Mouse (Mus musculus): Measurements from ENCODE around the gene Adgrb2. TPM values are rescaled to one million over a fixed set of nuclear protein-coding genes. Genes with fewer than 3 reads are reported as not detected.

Adgrb2 gene
- polyA plus RNA-seq, 1 experiment from 2014 or later, result 3.1 TPM

DNA sequence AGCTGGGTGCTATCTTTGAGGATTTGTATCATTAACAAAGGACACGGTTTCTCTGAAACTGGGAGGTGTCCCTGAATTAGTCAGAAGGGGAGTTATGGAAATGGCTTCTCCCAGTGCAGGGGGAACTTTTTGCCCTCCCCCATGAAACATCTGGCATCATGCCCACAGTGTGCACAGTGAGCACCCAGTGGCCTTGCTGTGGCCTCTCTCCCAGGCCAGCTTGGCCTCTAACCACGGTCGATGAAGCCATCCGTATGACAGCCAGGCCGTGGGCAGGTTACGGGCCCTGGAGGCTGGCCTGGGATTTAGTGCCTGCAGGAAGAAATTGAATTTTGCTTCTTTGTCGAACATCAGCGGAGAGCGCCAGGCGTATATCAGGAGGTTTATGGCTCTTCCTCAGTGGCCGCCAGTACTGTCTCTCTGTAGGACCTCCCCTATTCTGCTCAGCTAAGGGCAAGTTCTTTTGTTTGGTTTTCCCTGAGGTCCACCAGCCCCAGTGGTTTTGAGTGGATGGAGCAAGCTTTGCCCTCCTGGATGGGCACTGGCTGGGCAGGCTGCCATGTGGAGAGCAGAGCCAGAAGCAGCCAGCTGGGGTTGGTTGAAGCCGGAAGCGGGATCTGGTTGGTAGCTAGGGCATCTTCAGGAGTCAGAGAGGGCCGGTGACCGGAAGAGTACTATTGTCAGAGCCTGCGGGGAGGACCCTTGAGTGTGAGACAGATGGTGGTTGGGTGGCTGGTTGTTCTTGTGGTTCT, 9.4 kb downstream of the Adgrb2 start:
- 92% methylated on average over 16 of the region's 16 CpGs for WGBS

DNA sequence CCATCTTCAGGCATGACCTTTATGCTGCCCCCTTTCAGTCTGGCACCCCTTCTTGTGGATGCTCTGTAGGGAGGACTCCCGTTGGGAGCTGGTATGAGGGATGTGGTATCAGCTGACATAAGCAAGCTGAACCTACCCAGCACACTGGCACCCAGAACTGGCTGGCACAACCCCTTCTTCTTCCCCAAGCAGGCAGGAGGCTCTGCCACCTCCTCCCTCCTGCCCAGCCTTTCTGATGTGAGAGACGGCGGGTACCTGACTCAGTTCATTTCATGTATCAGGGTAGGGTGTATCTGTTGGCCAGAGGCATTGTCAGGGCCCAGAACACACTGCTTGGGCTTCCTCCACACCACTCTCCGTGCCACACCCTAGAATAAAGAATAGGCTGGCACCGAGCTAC, 10.1 kb downstream of the Adgrb2 start:
- peaks cover 18% of the 10 kb centered on the region for H3K36me3 ChIP-seq
- 87% methylated on average over 5 of the region's 5 CpGs for WGBS
- no peak overlapping the region for H3K27ac ChIP-seq
- peaks cover 58% of the 10 kb centered on the region for H3K27me3 ChIP-seq (ENCODE audit: insufficient read depth, poor library complexity, severe bottlenecking)
- DNase-seq (ENCODE audit: low spot score), result no peak
- H3K9me3 ChIP-seq, result no peaks in the 10 kb centered on the region
- H3K4me1 ChIP-seq (replicated peaks), result peaks cover 47% of the 10 kb centered on the region
- H3K4me3 ChIP-seq, result no peak overlapping the region

More for the DNA sequence above, 9.4 kb downstream of the Adgrb2 start:
- H3K4me1 ChIP-seq (replicated peaks), result peaks cover 48% of the 10 kb centered on the region
- H3K36me3 ChIP-seq, result peaks cover 18% of the 10 kb centered on the region
- DNase-seq (ENCODE audit: low spot score), result no peak
- H3K27me3 ChIP-seq (ENCODE audit: insufficient read depth, poor library complexity, severe bottlenecking), result peaks cover 58% of the 10 kb centered on the region
- H3K4me3 ChIP-seq, result no peak overlapping the region
- no peak overlapping the region for H3K27ac ChIP-seq
- H3K9me3 ChIP-seq, result no peaks in the 10 kb centered on the region

DNA sequence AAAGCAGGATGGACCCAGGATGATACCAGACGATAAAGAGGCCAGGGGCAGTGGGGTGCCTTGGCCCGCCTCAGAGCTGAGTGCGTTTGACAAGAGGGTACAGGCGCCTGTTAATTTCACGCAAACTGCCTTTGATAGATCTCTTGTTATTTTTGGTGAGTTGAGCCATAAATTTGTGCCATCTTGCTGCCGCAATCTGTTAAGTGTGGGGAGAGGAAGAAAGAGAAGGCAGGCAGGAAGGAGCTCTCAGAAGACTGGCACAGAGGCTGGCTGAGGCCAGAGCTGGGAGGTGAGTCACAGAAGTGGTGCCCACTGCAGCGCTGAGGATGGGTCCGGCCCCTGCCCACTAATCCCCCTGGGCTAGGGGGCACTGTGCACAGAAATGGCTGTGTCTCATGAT, 10.6 kb downstream of the Adgrb2 start:
- 87% methylated on average over 8 of the region's 8 CpGs for WGBS
- Histone ChIP-seq H3K27ac (no peak overlapping the region), H3K4me3 (no peak overlapping the region), H3K4me1 (replicated peaks) (peaks cover 44% of the 10 kb centered on the region), H3K9me3 (no peaks in the 10 kb centered on the region), H3K27me3 (ENCODE audit: insufficient read depth, poor library complexity, severe bottlenecking) (peaks cover 53% of the 10 kb centered on the region), H3K36me3 (peaks cover 18% of the 10 kb centered on the region)
- no peak for DNase-seq (ENCODE audit: low spot score)

DNA sequence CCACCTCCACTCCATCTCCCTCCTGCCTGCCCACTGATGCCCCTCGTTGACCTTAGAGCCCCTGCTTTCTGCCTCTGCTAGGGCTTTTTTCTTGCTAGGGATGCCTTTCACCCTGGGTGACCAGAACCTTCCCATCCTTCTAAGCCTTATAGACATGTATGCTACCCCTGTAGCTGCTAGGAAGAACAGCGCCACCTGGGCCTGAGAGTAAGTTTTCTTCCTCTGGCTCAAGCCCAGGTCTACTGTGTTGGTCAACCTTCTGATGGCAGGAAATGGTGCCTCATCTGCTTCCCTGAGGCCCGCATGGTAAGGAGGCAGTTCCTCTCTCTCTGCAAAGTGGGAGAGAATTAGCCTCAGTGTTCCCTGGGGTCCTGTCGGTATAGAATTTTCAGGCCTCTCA, 11.3 kb downstream of the Adgrb2 start:
- Histone ChIP-seq H3K4me3 (no peak overlapping the region), H3K9me3 (no peaks in the 10 kb centered on the region), H3K4me1 (replicated peaks) (peaks cover 45% of the 10 kb centered on the region), H3K27me3 (ENCODE audit: insufficient read depth, poor library complexity, severe bottlenecking) (peaks cover 49% of the 10 kb centered on the region), H3K27ac (no peak overlapping the region), H3K36me3 (peaks cover 18% of the 10 kb centered on the region)
- no peak for DNase-seq (ENCODE audit: low spot score)
- WGBS, result 74% methylated on average over 4 of the region's 4 CpGs

DNA sequence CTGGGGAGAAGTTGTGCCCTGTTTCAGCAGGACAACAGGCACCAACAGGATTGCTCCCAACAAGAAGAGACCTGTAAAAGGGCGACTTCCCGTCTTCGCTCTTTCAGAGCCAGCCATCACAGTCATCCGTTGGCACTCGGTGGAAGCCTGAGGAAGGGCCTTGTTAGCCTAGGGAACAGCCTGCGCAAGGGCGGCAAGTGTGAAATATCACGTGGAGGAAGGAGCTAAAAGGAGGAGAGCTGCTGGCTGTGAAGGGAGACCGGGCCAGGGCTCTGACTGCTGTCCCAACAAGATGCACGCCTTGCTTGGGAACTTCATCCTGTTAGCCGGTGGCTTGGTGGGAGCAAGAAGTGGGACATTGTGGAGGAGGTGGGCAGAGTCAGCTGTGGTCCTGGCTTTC, 13.5 kb downstream of the Adgrb2 start:
- no peak for DNase-seq (ENCODE audit: low spot score)
- Histone ChIP-seq H3K4me1 (replicated peaks) (peaks cover 45% of the 10 kb centered on the region), H3K9me3 (no peaks in the 10 kb centered on the region), H3K4me3 (no peak overlapping the region), H3K36me3 (peaks cover 5% of the 10 kb centered on the region), H3K27me3 (ENCODE audit: insufficient read depth, poor library complexity, severe bottlenecking) (peaks cover 43% of the 10 kb centered on the region), H3K27ac (no peak overlapping the region)
- 65% methylated on average over 11 of the region's 11 CpGs for WGBS

DNA sequence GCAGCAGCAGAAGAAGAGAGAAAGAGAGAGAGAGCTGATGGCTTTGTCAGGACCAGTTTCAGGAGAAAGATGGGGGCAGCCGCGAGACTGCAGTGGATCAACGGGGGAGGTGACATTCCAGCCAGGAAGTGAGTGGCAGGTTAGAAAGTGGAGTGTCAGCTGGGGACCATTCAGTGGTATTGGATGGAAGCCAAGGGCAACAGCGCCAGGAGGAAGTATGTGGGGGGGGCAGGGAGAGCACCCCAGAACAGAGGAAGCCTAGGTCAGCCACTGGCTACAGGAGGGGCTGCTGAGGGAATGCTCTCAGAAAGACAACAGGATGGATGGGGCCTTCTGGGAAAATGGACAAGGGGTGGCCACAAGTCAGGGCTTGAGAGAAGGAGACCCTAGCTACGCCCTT, 17.0 kb downstream of the Adgrb2 start:
- H3K9me3 ChIP-seq, result no peaks in the 10 kb centered on the region
- H3K36me3 ChIP-seq, result no peaks in the 10 kb centered on the region
- H3K4me3 ChIP-seq, result no peak overlapping the region
- peaks cover 33% of the 10 kb centered on the region for H3K27me3 ChIP-seq (ENCODE audit: insufficient read depth, poor library complexity, severe bottlenecking)
- no peak for DNase-seq (ENCODE audit: low spot score)
- 52% methylated on average over 5 of the region's 5 CpGs for WGBS
- H3K27ac ChIP-seq, result peak overlapping the region; percentile 50; the same call in 1 of the 2 replicates
- peaks cover 43% of the 10 kb centered on the region for H3K4me1 ChIP-seq (replicated peaks)

GRCm38 (mm10) chr4:130002157-130002556, 17.5 kb downstream of the Adgrb2 start:
- no peak overlapping the region for H3K4me3 ChIP-seq
- H3K27ac ChIP-seq, result peak overlapping the region; percentile 50; the same call in 1 of the 2 replicates
- H3K4me1 ChIP-seq (replicated peaks), result peaks cover 47% of the 10 kb centered on the region
- no peak for DNase-seq (ENCODE audit: low spot score)
- peaks cover 37% of the 10 kb centered on the region for H3K27me3 ChIP-seq (ENCODE audit: insufficient read depth, poor library complexity, severe bottlenecking)
- WGBS, result 82% methylated on average over 10 of the region's 10 CpGs
- H3K36me3 ChIP-seq, result no peaks in the 10 kb centered on the region
- no peaks in the 10 kb centered on the region for H3K9me3 ChIP-seq

DNA sequence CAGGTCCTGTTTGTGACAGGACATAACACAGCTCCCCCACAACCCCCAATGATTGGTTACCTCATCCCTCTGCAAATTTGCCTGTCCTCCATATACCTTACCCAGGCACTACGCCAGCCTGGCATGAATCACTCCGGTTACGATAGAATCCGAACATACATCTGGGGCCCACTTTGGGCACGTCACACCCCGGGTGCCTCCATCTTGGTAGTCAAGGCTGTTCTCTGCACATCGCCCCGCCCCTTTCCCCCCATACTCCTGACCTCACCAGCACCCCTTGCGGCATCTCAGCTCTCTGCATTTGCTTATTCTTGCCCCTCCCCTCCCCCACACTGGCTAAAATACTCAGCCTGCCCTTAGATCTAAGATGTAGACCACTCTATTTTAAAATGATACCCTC, 20.9 kb downstream of the Adgrb2 start:
- 54% methylated on average over 9 of the region's 9 CpGs for WGBS
- Histone ChIP-seq H3K4me1 (replicated peaks) (peaks cover 46% of the 10 kb centered on the region), H3K9me3 (no peaks in the 10 kb centered on the region), H3K36me3 (peaks cover 11% of the 10 kb centered on the region; the same call in 1 of the 2 replicates), H3K27me3 (ENCODE audit: insufficient read depth, poor library complexity, severe bottlenecking) (peaks cover 51% of the 10 kb centered on the region), H3K27ac (no peak overlapping the region; the same call in 1 of the 2 replicates), H3K4me3 (no peak overlapping the region)
- DNase-seq (ENCODE audit: low spot score), result no peak

- peak; percentile 49 for DNase-seq (ENCODE audit: low spot score)
- WGBS, result 13% methylated on average over 25 of the region's 25 CpGs
- H3K9me3 ChIP-seq, result no peaks in the 10 kb centered on the region
Observed at GRCm38 (mm10) chr4:130006533-130006932, 21.9 kb downstream of the Adgrb2 start.

DNA sequence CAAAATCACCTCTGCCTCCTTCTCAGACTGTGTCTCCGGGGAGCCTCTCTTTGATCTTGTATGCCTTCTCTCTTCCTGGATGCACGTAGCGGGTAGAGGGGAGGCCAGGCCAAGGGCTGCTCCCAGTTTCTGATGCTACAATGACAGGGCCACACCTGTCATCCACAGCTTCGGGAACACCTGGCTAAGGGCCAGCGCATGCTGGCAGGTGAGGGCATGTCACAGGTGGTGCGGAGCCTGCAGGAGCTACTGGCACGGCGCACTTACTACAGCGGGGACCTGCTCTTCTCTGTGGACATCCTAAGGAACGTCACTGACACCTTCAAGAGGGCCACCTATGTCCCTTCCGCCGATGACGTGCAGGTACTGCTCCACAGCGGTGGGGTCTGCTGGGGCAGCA, 24.4 kb downstream of the Adgrb2 start:
- DNase-seq (ENCODE audit: low spot score), result no peak
- peaks cover 41% of the 10 kb centered on the region for H3K4me1 ChIP-seq (replicated peaks)
- H3K36me3 ChIP-seq, result peaks cover 23% of the 10 kb centered on the region
- no peaks in the 10 kb centered on the region for H3K9me3 ChIP-seq
- H3K27ac ChIP-seq, result no peak overlapping the region
- no peak overlapping the region for H3K4me3 ChIP-seq
- peaks cover 65% of the 10 kb centered on the region for H3K27me3 ChIP-seq (ENCODE audit: insufficient read depth, poor library complexity, severe bottlenecking)
- 80% methylated on average over 14 of the region's 14 CpGs for WGBS

More at GRCm38 (mm10) chr4:130006533-130006932, 21.9 kb downstream of the Adgrb2 start:
- Histone ChIP-seq H3K27ac (peak overlapping the region; percentile 46; the same call in 1 of the 2 replicates), H3K36me3 (peaks cover 15% of the 10 kb centered on the region), H3K27me3 (ENCODE audit: insufficient read depth, poor library complexity, severe bottlenecking) (peaks cover 51% of the 10 kb centered on the region), H3K4me3 (peak overlapping the region; percentile 47), H3K4me1 (replicated peaks) (peaks cover 40% of the 10 kb centered on the region)

DNA sequence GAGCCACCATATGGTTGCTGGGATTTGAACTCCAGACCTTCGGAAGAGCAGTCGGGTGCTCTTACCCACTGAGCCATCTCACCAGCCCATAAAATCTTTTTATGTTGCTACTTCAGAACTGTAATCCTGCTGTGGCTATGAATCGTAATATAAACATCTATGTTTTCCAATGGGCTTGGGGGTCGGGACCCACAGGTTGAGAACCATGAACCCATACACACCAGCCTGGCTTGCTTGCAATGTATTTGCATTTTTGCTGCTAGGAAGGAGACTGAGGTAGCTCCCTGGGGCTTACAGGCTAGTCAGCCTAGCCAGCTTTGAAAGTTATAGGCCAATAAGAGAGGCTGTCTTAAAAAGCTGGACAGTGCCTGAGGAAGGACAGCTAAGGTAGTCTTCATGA, 26.1 kb downstream of the Adgrb2 start:
- DNase-seq (ENCODE audit: low spot score), result no peak
- Histone ChIP-seq H3K27ac (no peak overlapping the region), H3K27me3 (ENCODE audit: insufficient read depth, poor library complexity, severe bottlenecking) (peaks cover 68% of the 10 kb centered on the region), H3K4me3 (no peak overlapping the region), H3K4me1 (replicated peaks) (peaks cover 54% of the 10 kb centered on the region), H3K36me3 (peaks cover 23% of the 10 kb centered on the region), H3K9me3 (no peaks in the 10 kb centered on the region)
- WGBS, result 88% methylated on average over 4 of the region's 4 CpGs

- H3K27me3 ChIP-seq (ENCODE audit: insufficient read depth, poor library complexity, severe bottlenecking), result peaks cover 70% of the 10 kb centered on the region
- 79% methylated on average over 6 of the region's 6 CpGs for WGBS
- H3K4me1 ChIP-seq (replicated peaks), result peaks cover 54% of the 10 kb centered on the region
Observed at GRCm38 (mm10) chr4:130012234-130012633, 27.6 kb downstream of the Adgrb2 start.

DNA sequence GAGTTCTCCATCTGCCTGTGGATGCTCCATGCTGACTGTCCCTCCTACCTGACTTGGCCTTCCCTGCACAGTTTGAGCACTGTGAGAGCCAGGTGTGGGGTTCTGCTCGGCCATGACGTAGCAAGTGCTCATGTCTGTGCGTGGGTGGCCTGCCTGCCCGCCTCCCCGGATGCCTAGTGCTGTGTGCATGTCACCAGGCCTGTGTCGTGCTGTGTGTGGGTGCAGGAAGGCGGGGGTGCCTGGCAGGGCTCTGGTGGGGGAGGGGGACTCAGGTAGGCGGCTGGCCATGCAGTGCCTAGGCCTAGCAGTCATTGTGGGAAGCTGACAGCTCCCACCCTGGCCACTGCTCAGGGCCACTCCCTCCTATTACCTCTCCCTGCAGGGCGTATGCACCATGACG, 28.4 kb downstream of the Adgrb2 start:
- H3K27me3 ChIP-seq (ENCODE audit: insufficient read depth, poor library complexity, severe bottlenecking), result peaks cover 63% of the 10 kb centered on the region
- 67% methylated on average over 10 of the region's 10 CpGs for WGBS
- H3K4me1 ChIP-seq (replicated peaks), result peaks cover 49% of the 10 kb centered on the region
- H3K27ac ChIP-seq, result 0 out of 2 replicates have a peak overlapping the region, but pooled peaks have one; percentile 12
- H3K9me3 ChIP-seq, result no peaks in the 10 kb centered on the region
- no peak overlapping the region for H3K4me3 ChIP-seq
- no peak for DNase-seq (ENCODE audit: low spot score)
- peaks cover 23% of the 10 kb centered on the region for H3K36me3 ChIP-seq

More at GRCm38 (mm10) chr4:130012234-130012633, 27.6 kb downstream of the Adgrb2 start:
- no peak for DNase-seq (ENCODE audit: low spot score)
- Histone ChIP-seq H3K36me3 (peaks cover 23% of the 10 kb centered on the region), H3K9me3 (no peaks in the 10 kb centered on the region), H3K4me3 (no peak overlapping the region), H3K27ac (no peak overlapping the region)

Data from hindbrain, embryonic 10.5 days (tissue).